Mouse (Mus musculus) C2C12 (cell line): Measurements from ENCODE around the gene Socs5. TPM values are rescaled to one million over a fixed set of nuclear protein-coding genes. Genes with fewer than 3 reads are reported as not detected.

Experiments
- H3K27me3 ChIP-seq: one replicate; pipeline ENCODE4 v1.6.1; 2011; ENCODE audit not compliant: control insufficient read depth, insufficient read depth, insufficient read length
- H3K36me3 ChIP-seq: one replicate; pipeline ENCODE4 v1.6.1; 2011; ENCODE audit not compliant: control insufficient read depth, insufficient read depth
- H3K4me3 ChIP-seq: one replicate; pipeline ENCODE4 v1.5.1; 2011; ENCODE audit warnings: mild to moderate bottlenecking, control low read depth; ENCODE audit not compliant: poor library complexity, insufficient read depth, severe bottlenecking
- H3K79me2 ChIP-seq: one replicate; pipeline ENCODE4 v1.6.1; 2011; ENCODE audit not compliant: control insufficient read depth, insufficient read depth
- H3K79me3 ChIP-seq: one replicate; pipeline ENCODE4 v1.6.1; 2011; ENCODE audit warnings: low read depth, control low read depth
- H3ac ChIP-seq: one replicate; pipeline ENCODE3; 2011; ENCODE audit warnings: low read depth; ENCODE audit not compliant: control insufficient read depth, insufficient read length
- CEBPB ChIP-seq: IDR thresholded peaks from one replicate; pipeline ENCODE4 v1.6.1; 2011; ENCODE audit warnings: low read depth, mild to moderate bottlenecking, control low read depth, moderate library complexity
- CTCF ChIP-seq: IDR thresholded peaks from one replicate; pipeline ENCODE4 v1.5.1; 2011; ENCODE audit not compliant: control insufficient read depth, insufficient read depth, insufficient read length
- FOSL1 ChIP-seq: IDR thresholded peaks from one replicate; pipeline ENCODE4 v1.8.0; 2011; ENCODE audit warnings: mild to moderate bottlenecking, low read length; ENCODE audit not compliant: poor library complexity, insufficient read depth, severe bottlenecking
- MAX ChIP-seq: IDR thresholded peaks from one replicate; pipeline ENCODE4 v1.6.1; 2011; ENCODE audit warnings: mild to moderate bottlenecking, control low read depth
- MYOD1 ChIP-seq: IDR thresholded peaks from one replicate; pipeline ENCODE4 v1.6.1; 2011; ENCODE audit warnings: low read depth; ENCODE audit not compliant: control insufficient read depth, insufficient read length
- MYOG ChIP-seq: IDR thresholded peaks from one replicate; pipeline ENCODE4 v1.6.1; 2011; ENCODE audit not compliant: control insufficient read depth, insufficient read length; ENCODE audit errors: extremely low read depth
- USF1 ChIP-seq: IDR thresholded peaks from one replicate; pipeline ENCODE4 v1.6.1; 2011; ENCODE audit warnings: low read depth, mild to moderate bottlenecking, control low read depth, moderate library complexity
- polyA plus RNA-seq: library from polyadenylated mRNA; unstranded; fragments of >200 nt; fragmentation: generic; extraction: Trizol; gene quantifications from one replicate; pipeline ENCODE4 v1.2.1, GENCODE M21; 2012; ENCODE audit warnings: missing spikeins

The Socs5 gene
- polyA plus RNA-seq, 1 experiment = 20.1 TPM

- no peak overlapping the region for H3ac ChIP-seq
- H3K4me3 ChIP-seq = no peak overlapping the region
- H3K36me3 ChIP-seq = no peaks in the 10 kb centered on the region
- H3K27me3 ChIP-seq = no peaks in the 10 kb centered on the region
- TF ChIP-seq FOSL1 (peak; percentile 85), USF1 (no peak)
- H3K79me2 ChIP-seq = peaks cover 28% of the 10 kb centered on the region
- peaks cover 4% of the 10 kb centered on the region for H3K79me3 ChIP-seq
Measured at GRCm38 (mm10) chr17:87102636-87103035, 4.8 kb upstream of the Socs5 start.

- TF ChIP-seq CEBPB (no peak), FOSL1 (no peak), CTCF (no peak), USF1 (no peak), MAX (no peak), MYOG (no peak), MYOD1 (no peak)
- H3ac ChIP-seq = no peak overlapping the region
- peaks cover 7% of the 10 kb centered on the region for H3K79me3 ChIP-seq
- no peaks in the 10 kb centered on the region for H3K36me3 ChIP-seq
- H3K4me3 ChIP-seq = no peak overlapping the region
- no peaks in the 10 kb centered on the region for H3K27me3 ChIP-seq
- peaks cover 32% of the 10 kb centered on the region for H3K79me2 ChIP-seq
Measured at GRCm38 (mm10) chr17:87103060-87103459, 4.4 kb upstream of the Socs5 start.

- H3K27me3 ChIP-seq = no peaks in the 10 kb centered on the region
- H3ac ChIP-seq = no peak overlapping the region
- H3K79me3 ChIP-seq = peaks cover 19% of the 10 kb centered on the region
- no peak for TF ChIP-seq MAX
- no peak for TF ChIP-seq USF1
- TF ChIP-seq CEBPB = no peak
- no peak for TF ChIP-seq FOSL1
- no peak for TF ChIP-seq CTCF
- H3K79me2 ChIP-seq = peaks cover 44% of the 10 kb centered on the region
- no peak overlapping the region for H3K4me3 ChIP-seq
- no peaks in the 10 kb centered on the region for H3K36me3 ChIP-seq
Measured at GRCm38 (mm10) chr17:87104276-87104675, 3.2 kb upstream of the Socs5 start.

GRCm38 (mm10) chr17:87105941-87106340 is 1.5 kb upstream of the Socs5 start:
- Histone ChIP-seq H3K79me2 (peaks cover 61% of the 10 kb centered on the region), H3K27me3 (no peaks in the 10 kb centered on the region), H3K36me3 (no peaks in the 10 kb centered on the region), H3K4me3 (peak overlapping the region; percentile 43), H3ac (peak overlapping the region; percentile 72), H3K79me3 (peaks cover 36% of the 10 kb centered on the region)
- TF ChIP-seq MAX (no peak), FOSL1 (no peak), MYOD1 (no peak), USF1 (no peak), CTCF (no peak), MYOG (no peak), CEBPB (no peak)

- Histone ChIP-seq H3K4me3 (peak overlapping the region; percentile 86), H3K27me3 (no peaks in the 10 kb centered on the region), H3K79me3 (peaks cover 45% of the 10 kb centered on the region), H3ac (peak overlapping the region; percentile 72), H3K36me3 (no peaks in the 10 kb centered on the region), H3K79me2 (peaks cover 70% of the 10 kb centered on the region)
- TF ChIP-seq MYOD1 = peak; percentile 52
- TF ChIP-seq CEBPB = no peak
- TF ChIP-seq MYOG = no peak
- TF ChIP-seq USF1 = peak; percentile 87
- TF ChIP-seq CTCF = no peak
- TF ChIP-seq FOSL1 = peak; percentile 58
- peak; percentile 13 for TF ChIP-seq MAX
Measured at GRCm38 (mm10) chr17:87106691-87107523, 572 bp upstream of the Socs5 start.

GRCm38 (mm10) chr17:87108507-87109292 is 1.2 kb downstream of the Socs5 start:
- peaks cover 11% of the 10 kb centered on the region for H3K36me3 ChIP-seq
- H3K4me3 ChIP-seq = peak overlapping the region; percentile 86
- peaks cover 63% of the 10 kb centered on the region for H3K79me3 ChIP-seq
- peak overlapping the region; percentile 90 for H3ac ChIP-seq
- TF ChIP-seq USF1 (no peak), CTCF (no peak), MYOD1 (no peak), CEBPB (no peak), MYOG (no peak), FOSL1 (no peak), MAX (no peak)
- no peaks in the 10 kb centered on the region for H3K27me3 ChIP-seq
- peaks cover 88% of the 10 kb centered on the region for H3K79me2 ChIP-seq
